Comparison of ENCODE assay signal across 21 mouse cellular contexts in the genomic region with DNA sequence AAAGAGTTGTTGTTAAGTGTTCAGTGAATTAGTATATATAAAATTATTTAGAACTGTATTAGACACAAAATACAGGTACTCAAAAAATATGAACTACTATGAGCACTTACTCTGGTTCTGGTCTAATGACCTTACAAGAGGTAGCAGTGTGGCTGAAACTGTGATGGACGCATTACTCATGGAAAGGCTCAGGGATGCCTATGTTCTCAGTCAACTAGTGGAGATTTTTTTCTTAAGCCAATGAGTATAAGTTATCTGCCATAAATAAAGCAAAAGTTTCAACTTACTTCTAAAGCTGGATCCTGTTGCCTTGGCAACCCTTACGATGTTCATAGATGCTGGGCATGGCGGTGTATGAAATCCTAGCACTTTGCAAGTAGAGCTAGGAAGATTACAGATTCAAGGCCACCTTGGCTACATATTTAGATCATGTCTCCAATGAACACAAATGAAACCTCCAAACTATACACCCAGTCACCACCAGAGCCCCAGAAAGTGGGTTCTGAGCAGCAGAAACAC. TPM values are rescaled to one million over a fixed set of nuclear protein-coding genes. Genes with fewer than 3 reads are reported as not detected.
A peak's percentile ranks its signal among the peaks of the same experiment; 100 is the strongest.
DNase-seq lines count a peak whose midpoint lies in the region; ATAC-seq and TF ChIP-seq lines count a peak whose summit lies in the region.
"Had no signal": no experiment of that assay in that cellular context is flagged by ENCODE, and none has a peak within 500 bp of the region (broad histone marks: within the 10 kb centered on the region; RNA-seq: fewer than 3 reads in every experiment).

No protein-coding gene starts in this region.

- H3K27me3 ChIP-seq in forebrain, embryonic 14.5 days (replicated peaks; ENCODE audit: control insufficient read depth, insufficient read depth, low read length) = no peaks in the 10 kb centered on the region
- H3K27me3 ChIP-seq in forebrain, embryonic 13.5 days = no peaks in the 10 kb centered on the region
- H3K27me3 ChIP-seq in midbrain, postnatal 0 days (ENCODE audit: insufficient read depth, low read length) = no peaks in the 10 kb centered on the region
- H3K27me3 ChIP-seq in limb, embryonic 10.5 days (ENCODE audit: low read depth, poor library complexity, severe bottlenecking) = no peaks in the 10 kb centered on the region
- H3K27me3 ChIP-seq: hindbrain, embryonic 13.5 days; intestine, embryonic 15.5 days had no signal

- intact Hi-C loops in left cerebral cortex, postnatal 14 days (cut with DNase I) = no loop called here
- intact Hi-C loops in left cerebral cortex, adult 2 months (cut with DNase I) = no loop called here

- no peak overlapping the region for H3K9ac ChIP-seq in forebrain, embryonic 14.5 days (ENCODE audit: low read length)
- H3K9ac ChIP-seq in forebrain, embryonic 13.5 days = no peak overlapping the region
- no peak overlapping the region for H3K9ac ChIP-seq in midbrain, postnatal 0 days (replicated peaks; ENCODE audit: low read length, poor library complexity, severe bottlenecking)
- H3K9ac ChIP-seq: hindbrain, embryonic 13.5 days; intestine, embryonic 15.5 days had no signal

- H3K4me3 ChIP-seq in forebrain, embryonic 14.5 days (ENCODE audit: low read depth, low read length) = no peak overlapping the region
- H3K4me3 ChIP-seq in forebrain, embryonic 13.5 days = no peak overlapping the region
- no peak overlapping the region for H3K4me3 ChIP-seq in left cerebral cortex, adult 2 months
- H3K4me3 ChIP-seq in midbrain, postnatal 0 days (ENCODE audit: low read depth, low read length) = no peak overlapping the region
- no peak overlapping the region for H3K4me3 ChIP-seq in limb, embryonic 10.5 days
- H3K4me3 ChIP-seq: gastrocnemius, adult 2 months; hindbrain, embryonic 13.5 days; intestine, embryonic 15.5 days had no signal

- 90% methylated on average over 3 of the region's 3 CpGs for WGBS in forebrain, embryonic 14.5 days
- WGBS in forebrain, embryonic 13.5 days = 94% methylated on average over 3 of the region's 3 CpGs
- 60% methylated on average over 3 of the region's 3 CpGs for WGBS in midbrain, postnatal 0 days
- WGBS in limb, embryonic 10.5 days = 91% methylated on average over 3 of the region's 3 CpGs

- peak; percentile 14 for DNase-seq in forebrain, embryonic 14.5 days (ENCODE audit: low spot score)
- peak; percentile 42 to 49 for DNase-seq in left cerebral cortex, postnatal 14 days (ENCODE audit: low spot score in 2 of 2)
- no peak for DNase-seq in left cerebral cortex, adult 2 months (ENCODE audit: extremely low spot score in 1 of 2, low spot score in 2 of 2)
- peak; percentile 55 to 76 for DNase-seq in right cerebral cortex, postnatal 10 days (ENCODE audit: low spot score in 2 of 2)
- DNase-seq in right cerebral cortex, postnatal 36 days (ENCODE audit: low spot score in 2 of 2) = no peak
- no peak for DNase-seq in midbrain, postnatal 0 days (ENCODE audit: low spot score)
- DNase-seq in limb, embryonic 10.5 days (ENCODE audit: low spot score) = no peak
- DNase-seq: adrenal gland, adult 2 months; adrenal gland, postnatal 14 days; B cell, adult 2 months; cerebellum, adult 18-20 months; cerebellum, adult 9-10 months; cerebellum, postnatal 14 days; gastrocnemius, adult 2 months; gastrocnemius, postnatal 14 days; heart, adult 11 months had no signal

- no peak; the same call in 1 of the 2 replicates for TF ChIP-seq CTCF in left cerebral cortex, adult 2 months (IDR thresholded peaks at IDR 0.05)
- no peak for TF ChIP-seq CTCF in midbrain, postnatal 0 days (IDR thresholded peaks at IDR 0.05)

- H3K9me3 ChIP-seq in forebrain, embryonic 14.5 days (replicated peaks; ENCODE audit: control insufficient read depth, low read length) = no peaks in the 10 kb centered on the region
- H3K9me3 ChIP-seq in forebrain, embryonic 13.5 days (replicated peaks) = no peaks in the 10 kb centered on the region
- H3K9me3 ChIP-seq in midbrain, postnatal 0 days (ENCODE audit: low read length) = no peaks in the 10 kb centered on the region
- H3K9me3 ChIP-seq in limb, embryonic 10.5 days (replicated peaks) = no peaks in the 10 kb centered on the region
- H3K9me3 ChIP-seq: G1E; hindbrain, embryonic 13.5 days; intestine, embryonic 15.5 days had no signal

- no peaks in the 10 kb centered on the region for H3K4me1 ChIP-seq in forebrain, embryonic 14.5 days (ENCODE audit: control insufficient read depth, insufficient read depth, low read length)
- H3K4me1 ChIP-seq in forebrain, embryonic 13.5 days = peaks cover 5% of the 10 kb centered on the region; the same call in 1 of the 2 replicates
- no peaks in the 10 kb centered on the region for H3K4me1 ChIP-seq in midbrain, postnatal 0 days (ENCODE audit: insufficient read depth, low read length)
- H3K4me1 ChIP-seq in limb, embryonic 10.5 days = peaks cover 2% of the 10 kb centered on the region; the same call in 1 of the 2 replicates
- H3K4me1 ChIP-seq: hindbrain, embryonic 13.5 days; intestine, embryonic 15.5 days had no signal

- no peak for ATAC-seq in forebrain, embryonic 14.5 days
- ATAC-seq in forebrain, embryonic 13.5 days = no peak
- ATAC-seq in midbrain, postnatal 0 days (ENCODE audit: low FRiP score) = no peak

- H3K4me2 ChIP-seq in forebrain, embryonic 14.5 days (ENCODE audit: low read length) = no peak overlapping the region
- H3K4me2 ChIP-seq in forebrain, embryonic 13.5 days = no peak overlapping the region
- no peak overlapping the region for H3K4me2 ChIP-seq in midbrain, postnatal 0 days (ENCODE audit: low read depth, low read length, poor library complexity, severe bottlenecking)
- H3K4me2 ChIP-seq: heart, embryonic 11.5 days; hindbrain, embryonic 13.5 days; intestine, embryonic 15.5 days had no signal

- H3K27ac ChIP-seq in forebrain, embryonic 14.5 days (ENCODE audit: low read depth, low read length) = no peak overlapping the region
- no peak overlapping the region for H3K27ac ChIP-seq in forebrain, embryonic 13.5 days
- H3K27ac ChIP-seq in left cerebral cortex, adult 2 months = no peak overlapping the region
- H3K27ac ChIP-seq in midbrain, postnatal 0 days (ENCODE audit: low read depth, low read length) = no peak overlapping the region
- no peak overlapping the region for H3K27ac ChIP-seq in limb, embryonic 10.5 days
- H3K27ac ChIP-seq: gastrocnemius, adult 2 months; hindbrain, embryonic 13.5 days; intestine, embryonic 15.5 days had no signal

- H3K36me3 ChIP-seq in forebrain, embryonic 14.5 days (ENCODE audit: control insufficient read depth, insufficient read depth, low read length) = no peaks in the 10 kb centered on the region
- H3K36me3 ChIP-seq in forebrain, embryonic 13.5 days (ENCODE audit: poor library complexity, severe bottlenecking) = no peaks in the 10 kb centered on the region
- no peaks in the 10 kb centered on the region for H3K36me3 ChIP-seq in midbrain, postnatal 0 days (ENCODE audit: insufficient read depth, low read length)
- H3K36me3 ChIP-seq in limb, embryonic 10.5 days = no peaks in the 10 kb centered on the region
- H3K36me3 ChIP-seq: G1E; hindbrain, embryonic 13.5 days; intestine, embryonic 15.5 days had no signal

RNA-seq across cellular contexts. Expression of a gene that starts 46.8 kb away (rescaled TPM):
- 74.0 and 87.5 TPM in 2 replicates for polyA plus RNA-seq in forebrain, embryonic 14.5 days (2014; fragmentation: Nextera tagmentation; extraction: Ambion mirVana)
- polyA plus RNA-seq in forebrain, embryonic 13.5 days (2015; fragmentation: Nextera tagmentation; extraction: Ambion mirVana) = 45.4 and 45.8 TPM in 2 replicates
- total RNA-seq in left cerebral cortex, postnatal 14 days (2021) = 100 to 1,000 TPM in 1 of 2 experiments, 10 to 100 TPM in 1; 95.2 to 103 TPM
- 10 to 100 TPM; 80.7 to 86.3 TPM for total RNA-seq in left cerebral cortex, adult 2 months (2021)
- total RNA-seq in midbrain, postnatal 0 days (2014; rRNA removed) = 94.5 and 106 TPM in 2 replicates
- polyA plus RNA-seq in midbrain, postnatal 0 days (2015; fragmentation: Nextera tagmentation; extraction: Ambion mirVana) = 82.9 and 83.1 TPM in 2 replicates
- polyA plus RNA-seq in limb, embryonic 10.5 days (2016; fragmentation: Nextera tagmentation; extraction: Ambion mirVana) = 29.8 and 31.3 TPM in 2 replicates
- polyA plus RNA-seq: G1E had no signal

Comparison
In these comparisons a context has a peak if more than half of its experiments do, and no peak if none do; other contexts are left out.
1. DNase-seq: peak in forebrain, embryonic 14.5 days (single experiment), left cerebral cortex, postnatal 14 days (2 of 2) and right cerebral cortex, postnatal 10 days (2 of 2); none in left cerebral cortex, adult 2 months (0 of 2), right cerebral cortex, postnatal 36 days (0 of 2), midbrain, postnatal 0 days (single experiment) and limb, embryonic 10.5 days (single experiment).